Mouse (Mus musculus): ENCODE data around the gene Tmem106b.

DNA sequence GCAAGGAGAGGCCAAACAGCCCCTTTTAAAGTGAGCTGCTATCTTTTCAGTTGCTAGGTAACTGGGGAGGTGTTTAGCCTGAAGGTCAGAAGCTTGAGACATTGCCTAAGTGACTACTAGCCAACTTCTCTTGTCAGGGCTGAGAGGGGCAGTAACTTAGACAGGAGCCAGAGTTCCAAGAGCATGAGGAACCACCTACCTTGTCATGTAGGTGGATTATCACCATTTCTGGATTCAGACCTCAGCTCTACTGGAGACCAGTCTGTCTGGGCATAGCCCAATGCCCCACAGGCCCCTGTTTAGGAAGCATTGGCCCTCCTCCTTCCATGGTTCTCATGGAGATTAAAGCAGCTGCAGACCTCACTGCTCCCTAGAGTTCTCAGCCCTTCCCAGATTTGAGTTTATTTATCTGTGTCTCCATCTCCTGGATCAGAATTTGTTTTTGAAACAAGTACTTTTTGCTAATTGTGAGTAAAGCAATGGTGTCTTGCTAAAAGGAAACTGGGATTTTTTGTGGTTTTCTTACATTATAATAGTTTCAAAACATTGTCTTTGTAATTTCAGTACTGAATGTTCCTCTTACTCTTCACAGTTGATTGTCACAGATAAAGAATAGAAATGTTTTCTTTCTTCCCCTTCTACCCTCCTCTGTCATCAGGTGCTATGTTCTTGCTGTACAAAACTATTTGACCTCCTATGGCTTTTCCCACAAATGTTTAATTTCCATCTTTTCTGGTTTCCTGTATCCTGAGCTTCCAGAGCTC, 8.1 kb upstream of the Tmem106b start:
- TF ChIP-seq CTCF (IDR thresholded peaks at IDR 0.05; ENCODE audit: borderline replicate concordance, control insufficient read depth, extremely low read depth, insufficient read depth, low read length, poor library complexity), result no peak
- no peak for TF ChIP-seq POLR2A (IDR thresholded peaks at IDR 0.05; ENCODE audit: control insufficient read depth, extremely low read depth, insufficient read depth, low read length, poor library complexity)
